Mouse (Mus musculus) thymus, adult 2 months (tissue): Measurements from ENCODE around the gene Idnk.

Experiments
- CTCF ChIP-seq: fragments of 200-500 bp; IDR thresholded peaks from 2 replicates; pipeline ENCODE4 v1.5.1; 2012; ENCODE audit warnings: mild to moderate bottlenecking, control low read depth, low read length, moderate library complexity, borderline replicate concordance; ENCODE audit not compliant: control insufficient read depth, poor library complexity, insufficient read depth; ENCODE audit errors: extremely low read depth
- POLR2A ChIP-seq: fragments of 200-500 bp; IDR thresholded peaks from 2 replicates; pipeline ENCODE4 v1.6.1; 2012; ENCODE audit warnings: mild to moderate bottlenecking, low read length, control low read depth, moderate library complexity; ENCODE audit not compliant: control insufficient read depth, poor library complexity, insufficient read depth; ENCODE audit errors: extremely low read depth

DNA sequence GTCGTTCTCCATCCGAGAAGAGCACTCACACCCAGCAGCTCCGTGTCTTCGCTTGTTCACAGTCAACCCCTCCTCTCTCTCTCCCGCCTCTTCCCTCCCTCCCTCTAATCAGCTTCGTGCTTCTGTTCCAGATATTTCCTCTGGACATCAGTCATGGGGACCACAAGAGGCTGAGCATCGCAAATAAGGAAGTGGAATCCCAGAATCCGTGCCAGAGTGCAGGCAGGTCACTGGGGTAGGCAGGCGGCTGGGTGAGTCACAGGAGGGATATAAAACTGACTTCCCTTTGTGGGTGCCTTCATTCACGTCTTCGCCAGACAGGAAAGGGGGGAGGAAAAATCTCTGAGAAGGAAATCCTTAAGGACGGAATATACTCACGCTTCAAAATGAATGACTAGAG is 42.2 kb upstream of the Idnk start:
- TF ChIP-seq CTCF (no peak), POLR2A (no peak)
